Mouse (Mus musculus) liver, embryonic 11.5 days (tissue): ENCODE data around the gene Napa. TPM values are rescaled to one million over a fixed set of nuclear protein-coding genes. Genes with fewer than 3 reads are reported as not detected.

Experiments
- ATAC-seq: fragments of 200-750 bp; cut with Nextera tagmentation; replicated peaks from 2 replicates; pipeline ENCODE4 v1.8.0; 2017; ENCODE audit warnings: moderate number of reproducible peaks, mild to moderate bottlenecking, moderate TSS enrichment, moderate library complexity; ENCODE audit not compliant: low FRiP score
- DNase-seq: peaks from one replicate; pipeline ENCODE4 v3.0.0-alpha.2; 2017; ENCODE audit warnings: low spot score
- H3K27ac ChIP-seq: fragments of 300-500 bp; sonication (generic); 2 replicates; pipeline ENCODE4 v1.5.1; 2014; ENCODE audit warnings: mild to moderate bottlenecking, low read depth, low read length, control low read depth
- H3K27me3 ChIP-seq: fragments of 300-500 bp; sonication (generic); replicated peaks from 2 replicates; pipeline ENCODE4 v1.6.1; 2014; ENCODE audit warnings: low read length, mixed read lengths; ENCODE audit not compliant: control insufficient read depth, insufficient read depth
- H3K36me3 ChIP-seq: fragments of 300-500 bp; sonication (generic); 2 replicates; pipeline ENCODE4 v1.6.1; 2014; ENCODE audit warnings: mild to moderate bottlenecking, low read length, moderate library complexity, mixed read lengths; ENCODE audit not compliant: control insufficient read depth, insufficient read depth
- H3K4me1 ChIP-seq: fragments of 300-500 bp; sonication (generic); replicated peaks from 2 replicates; pipeline ENCODE4 v1.6.1; 2014; ENCODE audit warnings: low read length, mixed read lengths; ENCODE audit not compliant: control insufficient read depth, insufficient read depth
- H3K4me2 ChIP-seq: fragments of 300-500 bp; sonication (generic); 2 replicates; pipeline ENCODE4 v1.6.1; 2014; ENCODE audit warnings: mild to moderate bottlenecking, control low read depth, moderate library complexity
- H3K4me3 ChIP-seq: fragments of 300-500 bp; sonication (generic); 2 replicates; pipeline ENCODE4 v1.5.1; 2014; ENCODE audit warnings: low read depth, low read length, control low read depth
- H3K9ac ChIP-seq: fragments of 300-500 bp; sonication (generic); 2 replicates; pipeline ENCODE4 v1.6.1; 2014; ENCODE audit warnings: low read depth, low read length, control low read depth
- H3K9me3 ChIP-seq: fragments of 300-500 bp; sonication (generic); 2 replicates; pipeline ENCODE4 v1.6.1; 2016; ENCODE audit warnings: low read length, inconsistent platforms, mixed read lengths; ENCODE audit not compliant: control insufficient read depth
- WGBS: fragments of 180-500 bp; shearing (Covaris S2); extraction: QIAGEN DNeasy Blood & Tissue Kit; methylation state at CpG from one replicate; pipeline ENCODE4 v1.1.7; 2014; 5-methylcytosine and 5-hydroxymethylcytosine counted together
- polyA plus RNA-seq: library from polyadenylated mRNA; unstranded; fragments of >200 nt; fragmentation: Nextera tagmentation; extraction: Ambion mirVana; gene quantifications from 2 replicates; pipeline ENCODE4 v1.2.1, GENCODE M21; 2014

The Napa gene
- polyA plus RNA-seq, 1 experiment from 2014 or later = 174 TPM

- DNase-seq (no peak), ATAC-seq (no peak)
- Histone ChIP-seq H3K9ac (no peak overlapping the region), H3K9me3 (no peaks in the 10 kb centered on the region), H3K36me3 (no peaks in the 10 kb centered on the region), H3K27me3 (peaks cover 32% of the 10 kb centered on the region), H3K4me2 (no peak overlapping the region), H3K4me1 (0 out of 2 replicates have a peak, but pooled peaks cover 7% of the 10 kb centered on the region), H3K27ac (no peak overlapping the region), H3K4me3 (no peak overlapping the region)
- 63% methylated on average over 3 of the region's 3 CpGs for WGBS
Measured at GRCm38 (mm10) chr7:16132926-16133325, 34.7 kb downstream of the Napa start.

DNA sequence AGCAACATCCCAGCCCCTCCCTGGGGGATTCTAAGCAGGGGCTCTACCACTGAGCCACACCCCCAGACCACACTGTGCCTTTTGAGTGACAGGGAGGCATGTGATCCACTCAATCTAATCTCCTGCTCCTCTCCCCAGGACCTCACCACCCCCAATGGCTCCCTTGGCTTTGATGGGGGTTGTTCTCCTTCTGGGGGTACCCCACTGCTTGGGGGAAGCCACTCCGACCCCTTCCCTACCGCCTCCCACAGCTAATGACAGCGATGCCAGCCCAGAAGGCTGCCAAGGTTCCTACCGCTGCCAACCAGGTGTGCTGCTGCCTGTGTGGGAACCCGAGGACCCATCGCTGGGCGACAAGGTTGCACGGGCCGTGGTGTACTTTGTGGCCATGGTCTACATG, 35.4 kb downstream of the Napa start:
- no peak overlapping the region for H3K4me2 ChIP-seq
- WGBS = 89% methylated on average over 9 of the region's 9 CpGs
- H3K9ac ChIP-seq = no peak overlapping the region
- no peak overlapping the region for H3K4me3 ChIP-seq
- H3K27me3 ChIP-seq = peaks cover 32% of the 10 kb centered on the region
- no peak overlapping the region for H3K27ac ChIP-seq
- H3K9me3 ChIP-seq = no peaks in the 10 kb centered on the region
- ATAC-seq = no peak
- 0 out of 2 replicates have a peak, but pooled peaks cover 7% of the 10 kb centered on the region for H3K4me1 ChIP-seq
- H3K36me3 ChIP-seq = no peaks in the 10 kb centered on the region
- no peak for DNase-seq

GRCm38 (mm10) chr7:16134951-16135392, 36.7 kb downstream of the Napa start:
- no peak for DNase-seq
- no peak for ATAC-seq
- Histone ChIP-seq H3K9ac (no peak overlapping the region), H3K36me3 (no peaks in the 10 kb centered on the region), H3K27me3 (peaks cover 28% of the 10 kb centered on the region), H3K4me2 (no peak overlapping the region), H3K27ac (no peak overlapping the region), H3K4me3 (no peak overlapping the region), H3K9me3 (no peaks in the 10 kb centered on the region), H3K4me1 (0 out of 2 replicates have a peak, but pooled peaks cover 3% of the 10 kb centered on the region)
- 63% methylated on average over 7 of the region's 7 CpGs for WGBS

GRCm38 (mm10) chr7:16146489-16147410, 48.5 kb downstream of the Napa start:
- H3K9me3 ChIP-seq = no peaks in the 10 kb centered on the region
- H3K4me1 ChIP-seq = no peaks in the 10 kb centered on the region
- DNase-seq (no peak), ATAC-seq (no peak)
- H3K27ac ChIP-seq = no peak overlapping the region
- H3K4me3 ChIP-seq = no peak overlapping the region
- H3K9ac ChIP-seq = no peak overlapping the region
- 32% methylated on average over 27 of the region's 27 CpGs for WGBS
- H3K27me3 ChIP-seq = peaks cover 10% of the 10 kb centered on the region
- H3K36me3 ChIP-seq = no peaks in the 10 kb centered on the region
- H3K4me2 ChIP-seq = no peak overlapping the region

DNA sequence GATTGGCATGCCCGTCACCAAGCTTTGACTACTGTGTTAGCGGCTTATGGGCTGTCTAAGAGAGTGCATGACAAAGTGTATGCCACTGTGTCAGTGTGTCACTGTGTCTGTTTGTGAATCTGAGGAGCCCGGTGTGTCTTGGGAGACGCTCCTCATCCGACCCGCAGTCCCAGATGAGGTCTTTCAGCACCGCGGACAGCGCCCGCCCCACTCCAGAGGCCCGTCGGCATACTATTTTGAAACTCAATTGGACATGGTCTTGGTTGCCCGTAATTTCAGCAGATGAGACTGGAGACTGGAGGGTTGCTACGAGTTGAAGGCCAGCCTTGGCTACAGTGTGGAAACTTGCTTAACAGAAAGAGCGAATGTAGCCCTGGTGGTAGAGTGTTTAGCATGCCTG, 49.4 kb downstream of the Napa start:
- Histone ChIP-seq H3K36me3 (no peaks in the 10 kb centered on the region), H3K27ac (no peak overlapping the region), H3K9me3 (no peaks in the 10 kb centered on the region), H3K4me1 (no peaks in the 10 kb centered on the region), H3K9ac (no peak overlapping the region), H3K4me3 (no peak overlapping the region), H3K4me2 (no peak overlapping the region), H3K27me3 (peaks cover 10% of the 10 kb centered on the region)
- peak; percentile 75 for DNase-seq
- ATAC-seq = no peak
- 16% methylated on average over 15 of the region's 15 CpGs for WGBS

DNA sequence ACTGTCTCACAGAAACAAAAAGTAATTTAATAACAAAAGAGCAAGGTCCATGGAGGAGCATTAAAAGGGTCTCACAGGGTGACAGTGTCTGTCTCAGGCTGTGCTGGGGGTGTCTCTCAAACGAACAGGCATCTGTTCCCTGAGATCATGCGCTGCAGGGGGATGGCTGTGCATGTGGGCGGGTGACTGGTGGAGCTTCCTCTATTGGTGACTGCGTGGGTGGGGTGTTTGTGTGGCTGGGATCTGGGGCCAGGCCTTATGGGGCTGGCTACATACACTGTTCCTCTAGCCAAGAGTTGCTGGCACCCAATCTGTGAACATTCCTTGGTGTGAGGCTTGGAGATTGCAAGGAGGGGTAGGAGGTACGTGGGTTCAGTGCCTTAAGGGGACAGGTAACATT, 51.0 kb downstream of the Napa start:
- Histone ChIP-seq H3K9ac (no peak overlapping the region), H3K4me2 (no peak overlapping the region), H3K27me3 (peaks cover 10% of the 10 kb centered on the region), H3K4me1 (no peaks in the 10 kb centered on the region), H3K27ac (no peak overlapping the region), H3K36me3 (no peaks in the 10 kb centered on the region), H3K4me3 (no peak overlapping the region), H3K9me3 (no peaks in the 10 kb centered on the region)
- ATAC-seq (no peak), DNase-seq (no peak)
- 53% methylated on average over 5 of the region's 5 CpGs for WGBS

GRCm38 (mm10) chr7:16150191-16151145, 52.2 kb downstream of the Napa start:
- ATAC-seq = no peak
- Histone ChIP-seq H3K9ac (no peak overlapping the region), H3K9me3 (no peaks in the 10 kb centered on the region), H3K36me3 (no peaks in the 10 kb centered on the region), H3K4me1 (no peaks in the 10 kb centered on the region), H3K27me3 (peaks cover 10% of the 10 kb centered on the region), H3K4me3 (no peak overlapping the region), H3K4me2 (no peak overlapping the region), H3K27ac (no peak overlapping the region)
- 58% methylated on average over 9 of the region's 9 CpGs for WGBS
- no peak for DNase-seq

DNA sequence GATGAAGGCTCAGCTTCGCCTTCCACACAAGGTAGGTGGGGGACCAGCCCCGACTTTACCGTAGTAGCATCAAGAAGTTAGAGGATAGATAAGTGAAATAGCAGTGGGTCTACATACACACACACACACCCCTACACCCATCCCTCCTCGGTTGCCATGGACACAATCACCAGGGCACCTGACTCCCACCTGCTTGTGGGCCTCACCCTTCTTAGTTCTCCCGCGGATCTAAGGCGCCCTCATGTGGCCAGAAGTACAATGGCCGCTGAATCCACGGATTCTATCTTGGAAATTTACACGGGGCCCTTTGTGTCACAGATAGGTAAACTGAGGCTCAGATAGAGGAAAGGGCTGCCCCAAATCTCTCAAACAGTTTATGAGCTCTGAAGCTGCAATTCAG, 55.3 kb downstream of the Napa start:
- ATAC-seq = no peak; the same call in 1 of the 2 replicates
- Histone ChIP-seq H3K4me3 (no peak overlapping the region), H3K27ac (no peak overlapping the region), H3K27me3 (peaks cover 11% of the 10 kb centered on the region), H3K9me3 (no peaks in the 10 kb centered on the region), H3K36me3 (no peaks in the 10 kb centered on the region), H3K4me2 (no peak overlapping the region), H3K9ac (no peak overlapping the region), H3K4me1 (no peaks in the 10 kb centered on the region)
- DNase-seq = no peak
- WGBS = 18% methylated on average over 10 of the region's 10 CpGs
